Mouse (Mus musculus): Measurements from ENCODE around the gene Pecam1. TPM values are rescaled to one million over a fixed set of nuclear protein-coding genes. Genes with fewer than 3 reads are reported as not detected.

Gene Pecam1
- polyA plus RNA-seq, 1 experiment from 2014 or later: 20.2 TPM

- no peak for TF ChIP-seq EP300 (optimal IDR thresholded peaks at IDR 0.05)
- TF ChIP-seq CTCF (IDR thresholded peaks at IDR 0.05; ENCODE audit: low read depth): no peak
- Histone ChIP-seq H3K4me1 (replicated peaks; ENCODE audit: control insufficient read depth, insufficient read depth) (no peaks in the 10 kb centered on the region), H3K9me3 (ENCODE audit: control insufficient read depth, low read length) (no peaks in the 10 kb centered on the region), H3K4me2 (replicated peaks; ENCODE audit: low read depth) (0 out of 2 replicates have a peak overlapping the region, but pooled peaks have one; percentile 84), H3K27me3 (ENCODE audit: control insufficient read depth, insufficient read depth, low read length) (no peaks in the 10 kb centered on the region), H3K9ac (ENCODE audit: low read length) (no peak overlapping the region), H3K36me3 (ENCODE audit: control insufficient read depth, insufficient read depth, low read length) (peaks cover 26% of the 10 kb centered on the region), H3K27ac (replicated peaks) (0 out of 2 replicates have a peak overlapping the region, but pooled peaks have one; percentile 8), H3K4me3 (ENCODE audit: low read depth, low read length) (no peak overlapping the region)
- ATAC-seq (ENCODE audit: low FRiP score, low TSS enrichment): no peak
- 74% methylated on average over 3 of the region's 3 CpGs for WGBS
- no peak for DNase-seq (ENCODE audit: low spot score)
These were observed 27.0 kb upstream of the Pecam1 start for GRCm38 (mm10) chr11:106777395-106777794.

GRCm38 (mm10) chr11:106776960-106777359 lies 26.5 kb upstream of the Pecam1 start:
- no peak for ATAC-seq (ENCODE audit: low FRiP score, low TSS enrichment)
- H3K4me3 ChIP-seq (ENCODE audit: low read depth, low read length): no peak overlapping the region
- H3K36me3 ChIP-seq (ENCODE audit: control insufficient read depth, insufficient read depth, low read length): peaks cover 27% of the 10 kb centered on the region
- TF ChIP-seq CTCF (IDR thresholded peaks at IDR 0.05; ENCODE audit: low read depth) (no peak), EP300 (optimal IDR thresholded peaks at IDR 0.05) (no peak)
- H3K27me3 ChIP-seq (ENCODE audit: control insufficient read depth, insufficient read depth, low read length): no peaks in the 10 kb centered on the region
- H3K4me2 ChIP-seq (replicated peaks; ENCODE audit: low read depth): no peak overlapping the region
- no peak overlapping the region for H3K27ac ChIP-seq (replicated peaks)
- no peak overlapping the region for H3K9ac ChIP-seq (ENCODE audit: low read length)
- H3K4me1 ChIP-seq (replicated peaks; ENCODE audit: control insufficient read depth, insufficient read depth): no peaks in the 10 kb centered on the region
- H3K9me3 ChIP-seq (ENCODE audit: control insufficient read depth, low read length): no peaks in the 10 kb centered on the region
- DNase-seq (ENCODE audit: low spot score): no peak
- 85% methylated on average over 4 of the region's 4 CpGs for WGBS

GRCm38 (mm10) chr11:106773061-106773460 lies 22.6 kb upstream of the Pecam1 start:
- Histone ChIP-seq H3K27me3 (ENCODE audit: control insufficient read depth, insufficient read depth, low read length) (no peaks in the 10 kb centered on the region), H3K4me2 (replicated peaks; ENCODE audit: low read depth) (no peak overlapping the region), H3K4me3 (ENCODE audit: low read depth, low read length) (no peak overlapping the region), H3K9ac (ENCODE audit: low read length) (no peak overlapping the region), H3K36me3 (ENCODE audit: control insufficient read depth, insufficient read depth, low read length) (peaks cover 31% of the 10 kb centered on the region), H3K27ac (replicated peaks) (no peak overlapping the region), H3K4me1 (replicated peaks; ENCODE audit: control insufficient read depth, insufficient read depth) (no peaks in the 10 kb centered on the region), H3K9me3 (ENCODE audit: control insufficient read depth, low read length) (no peaks in the 10 kb centered on the region)
- WGBS: 92% methylated on average over 9 of the region's 9 CpGs
- DNase-seq (ENCODE audit: low spot score) (no peak), ATAC-seq (ENCODE audit: low FRiP score, low TSS enrichment) (no peak)
- TF ChIP-seq EP300 (optimal IDR thresholded peaks at IDR 0.05) (no peak), CTCF (IDR thresholded peaks at IDR 0.05; ENCODE audit: low read depth) (no peak)

- DNase-seq (ENCODE audit: low spot score) (no peak), ATAC-seq (ENCODE audit: low FRiP score, low TSS enrichment) (no peak)
- peaks cover 34% of the 10 kb centered on the region for H3K36me3 ChIP-seq (ENCODE audit: control insufficient read depth, insufficient read depth, low read length)
- H3K4me2 ChIP-seq (replicated peaks; ENCODE audit: low read depth): no peak overlapping the region
- H3K27me3 ChIP-seq (ENCODE audit: control insufficient read depth, insufficient read depth, low read length): no peaks in the 10 kb centered on the region
- TF ChIP-seq EP300 (optimal IDR thresholded peaks at IDR 0.05) (no peak), CTCF (IDR thresholded peaks at IDR 0.05; ENCODE audit: low read depth) (peak; percentile 77)
- WGBS: 93% methylated on average over 9 of the region's 9 CpGs
- no peaks in the 10 kb centered on the region for H3K4me1 ChIP-seq (replicated peaks; ENCODE audit: control insufficient read depth, insufficient read depth)
- H3K27ac ChIP-seq (replicated peaks): no peak overlapping the region
- no peak overlapping the region for H3K4me3 ChIP-seq (ENCODE audit: low read depth, low read length)
- H3K9ac ChIP-seq (ENCODE audit: low read length): no peak overlapping the region
- no peaks in the 10 kb centered on the region for H3K9me3 ChIP-seq (ENCODE audit: control insufficient read depth, low read length)
These were observed 20.0 kb upstream of the Pecam1 start for GRCm38 (mm10) chr11:106770195-106770974.

- H3K4me2 ChIP-seq (replicated peaks; ENCODE audit: low read depth): no peak overlapping the region
- ATAC-seq (ENCODE audit: low FRiP score, low TSS enrichment): no peak
- H3K27me3 ChIP-seq (ENCODE audit: control insufficient read depth, insufficient read depth, low read length): no peaks in the 10 kb centered on the region
- peaks cover 17% of the 10 kb centered on the region for H3K36me3 ChIP-seq (ENCODE audit: control insufficient read depth, insufficient read depth, low read length)
- no peak for DNase-seq (ENCODE audit: low spot score)
- no peaks in the 10 kb centered on the region for H3K9me3 ChIP-seq (ENCODE audit: control insufficient read depth, low read length)
- WGBS: 94% methylated on average over 4 of the region's 4 CpGs
- TF ChIP-seq CTCF (IDR thresholded peaks at IDR 0.05; ENCODE audit: low read depth) (peak; percentile 49), EP300 (optimal IDR thresholded peaks at IDR 0.05) (no peak)
- no peak overlapping the region for H3K9ac ChIP-seq (ENCODE audit: low read length)
- H3K4me1 ChIP-seq (replicated peaks; ENCODE audit: control insufficient read depth, insufficient read depth): no peaks in the 10 kb centered on the region; the same call in 1 of the 2 replicates
- no peak overlapping the region for H3K27ac ChIP-seq (replicated peaks)
- H3K4me3 ChIP-seq (ENCODE audit: low read depth, low read length): no peak overlapping the region
These were observed 17.1 kb upstream of the Pecam1 start for GRCm38 (mm10) chr11:106767516-106767915.

- H3K4me2 ChIP-seq (replicated peaks; ENCODE audit: low read depth): no peak overlapping the region
- no peak overlapping the region for H3K27ac ChIP-seq (replicated peaks)
- H3K4me1 ChIP-seq (replicated peaks; ENCODE audit: control insufficient read depth, insufficient read depth): no peaks in the 10 kb centered on the region; the same call in 1 of the 2 replicates
- peaks cover 14% of the 10 kb centered on the region for H3K36me3 ChIP-seq (ENCODE audit: control insufficient read depth, insufficient read depth, low read length)
- no peak for ATAC-seq (ENCODE audit: low FRiP score, low TSS enrichment)
- no peak overlapping the region for H3K4me3 ChIP-seq (ENCODE audit: low read depth, low read length)
- no peaks in the 10 kb centered on the region for H3K27me3 ChIP-seq (ENCODE audit: control insufficient read depth, insufficient read depth, low read length)
- TF ChIP-seq EP300 (optimal IDR thresholded peaks at IDR 0.05) (no peak), CTCF (IDR thresholded peaks at IDR 0.05; ENCODE audit: low read depth) (no peak)
- no peaks in the 10 kb centered on the region for H3K9me3 ChIP-seq (ENCODE audit: control insufficient read depth, low read length)
- 84% methylated on average over 4 of the region's 4 CpGs for WGBS
- no peak overlapping the region for H3K9ac ChIP-seq (ENCODE audit: low read length)
- DNase-seq (ENCODE audit: low spot score): no peak
These were observed 16.3 kb upstream of the Pecam1 start for GRCm38 (mm10) chr11:106766611-106767162.
